Mouse (Mus musculus) small intestine, adult 2 months (tissue): ENCODE measurements around the gene Map10.

Source experiments
- CTCF ChIP-seq: fragments of 200-500 bp; IDR thresholded peaks from 2 replicates; pipeline ENCODE4 v1.5.1; 2012; ENCODE audit warnings: low read depth, mild to moderate bottlenecking, control low read depth, inconsistent platforms, low read length, moderate library complexity, mixed read lengths; ENCODE audit not compliant: insufficient replicate concordance, insufficient read length; ENCODE audit errors: extremely low read depth
- POLR2A ChIP-seq: fragments of 200-500 bp; IDR thresholded peaks from 2 replicates; pipeline ENCODE4 v1.6.1; 2012; ENCODE audit warnings: low read depth, mild to moderate bottlenecking, control low read depth, inconsistent platforms, low read length, moderate library complexity

DNA sequence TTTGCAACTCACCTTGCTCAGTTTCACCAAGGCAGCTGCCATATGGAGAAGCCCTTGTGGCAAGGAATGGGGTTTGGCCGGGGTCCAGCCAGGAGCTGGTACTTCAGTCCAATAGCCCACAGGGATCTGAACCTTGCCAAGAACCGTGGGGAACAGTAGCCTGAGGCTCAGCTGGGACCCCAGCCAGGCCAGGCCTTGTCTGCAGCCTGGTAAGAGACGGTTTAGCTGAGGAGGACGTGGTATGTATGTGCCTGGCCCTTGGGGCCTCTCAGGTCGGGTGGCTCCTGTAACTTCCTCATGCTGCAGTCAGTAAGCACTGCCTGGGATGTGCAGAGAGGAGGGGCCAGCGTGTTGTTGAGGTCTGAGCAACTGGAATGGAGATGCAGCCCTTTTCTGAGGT lies 27.8 kb upstream of the Map10 start:
- no peak for TF ChIP-seq CTCF
- no peak for TF ChIP-seq POLR2A
